Mouse (Mus musculus) kidney, postnatal 25 days (tissue): ENCODE results near the gene Agap1.

Source experiments
- DNase-seq, 2 experiments: peaks; one replicate each; pipeline ENCODE4 v3.0.0; 2021; ENCODE audit warnings: mixed read lengths in 2 of 2

The Agap1 gene

DNA sequence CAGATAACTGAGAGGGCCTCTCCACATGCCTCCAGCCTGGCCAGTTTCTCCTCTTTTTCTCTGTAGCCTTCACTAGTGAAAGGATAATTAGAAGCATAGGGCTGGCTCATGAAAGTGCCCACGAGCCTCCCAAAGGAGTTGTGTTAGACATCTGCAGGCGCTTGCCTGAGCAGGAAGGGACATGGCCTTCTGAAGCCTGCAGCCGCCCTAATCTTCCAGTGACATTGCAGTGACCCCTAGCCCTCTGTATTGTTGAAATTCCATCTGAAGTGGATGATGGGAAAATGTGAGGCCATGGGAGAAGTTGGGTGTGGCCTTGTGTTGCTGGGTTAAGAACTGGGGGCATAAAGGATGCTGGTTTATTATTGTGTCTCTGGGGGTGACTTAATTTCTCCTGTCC, 269.5 kb downstream of the Agap1 start:
- DNase-seq: no peak

DNA sequence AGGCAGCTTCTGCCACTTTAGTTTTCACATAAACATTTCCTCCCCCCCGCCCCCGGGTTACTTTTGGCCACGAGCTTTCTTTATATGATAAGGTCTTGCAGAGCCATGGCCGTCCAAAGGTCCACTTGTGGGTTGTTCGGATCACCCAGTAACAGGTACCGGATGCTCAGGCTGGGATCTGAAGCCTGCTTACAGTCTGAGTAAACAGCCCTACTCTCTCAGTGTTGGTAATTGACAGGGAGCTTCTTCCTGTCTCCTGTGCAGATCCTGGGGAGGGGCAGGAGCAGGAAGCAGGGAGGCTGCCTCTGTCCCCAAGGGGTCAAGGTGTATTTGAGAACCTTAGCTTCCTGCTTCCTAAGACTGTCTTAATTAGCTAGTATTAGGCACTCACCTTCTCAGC, 269.9 kb downstream of the Agap1 start:
- no peak for DNase-seq

DNA sequence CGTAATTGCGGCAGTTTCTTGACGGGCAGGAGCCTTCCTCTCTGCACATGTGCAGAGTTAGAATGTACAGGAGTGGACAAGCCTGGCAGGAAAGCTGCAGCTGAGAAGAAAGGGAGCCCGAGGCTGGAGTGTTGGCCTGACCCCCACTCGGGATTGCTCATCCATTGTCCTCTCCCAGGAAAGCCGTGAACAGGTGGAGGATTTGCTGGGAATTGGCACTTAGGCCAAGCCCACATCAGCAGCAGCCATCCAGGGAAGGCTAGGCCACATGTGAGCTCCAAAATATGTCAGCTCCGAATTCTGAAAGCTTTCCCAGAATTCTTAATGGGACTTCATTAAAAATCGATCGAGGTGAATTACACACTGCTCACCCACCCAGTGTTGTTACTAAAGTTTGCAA, 270.4 kb downstream of the Agap1 start:
- no peak for DNase-seq

DNA sequence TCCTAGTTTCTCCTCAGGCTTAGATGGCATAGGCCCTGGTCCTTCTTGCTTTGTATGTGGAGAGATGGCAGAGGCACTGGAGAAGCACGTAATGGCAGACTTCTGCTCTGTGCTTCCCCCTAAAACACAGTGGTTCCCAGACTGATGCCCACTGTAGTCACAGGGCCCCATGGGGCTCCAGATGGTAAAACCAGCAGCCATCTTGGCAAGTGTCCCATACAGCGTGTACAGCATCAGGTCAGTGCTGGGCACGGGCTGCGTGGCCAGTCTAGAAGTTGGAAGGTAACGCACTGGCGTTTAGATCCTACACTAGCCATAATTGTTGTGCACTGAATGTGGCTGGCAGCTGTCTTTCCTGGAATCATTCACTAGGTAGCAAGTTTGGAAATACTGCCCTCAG, 273.9 kb downstream of the Agap1 start:
- DNase-seq: no peak

DNA sequence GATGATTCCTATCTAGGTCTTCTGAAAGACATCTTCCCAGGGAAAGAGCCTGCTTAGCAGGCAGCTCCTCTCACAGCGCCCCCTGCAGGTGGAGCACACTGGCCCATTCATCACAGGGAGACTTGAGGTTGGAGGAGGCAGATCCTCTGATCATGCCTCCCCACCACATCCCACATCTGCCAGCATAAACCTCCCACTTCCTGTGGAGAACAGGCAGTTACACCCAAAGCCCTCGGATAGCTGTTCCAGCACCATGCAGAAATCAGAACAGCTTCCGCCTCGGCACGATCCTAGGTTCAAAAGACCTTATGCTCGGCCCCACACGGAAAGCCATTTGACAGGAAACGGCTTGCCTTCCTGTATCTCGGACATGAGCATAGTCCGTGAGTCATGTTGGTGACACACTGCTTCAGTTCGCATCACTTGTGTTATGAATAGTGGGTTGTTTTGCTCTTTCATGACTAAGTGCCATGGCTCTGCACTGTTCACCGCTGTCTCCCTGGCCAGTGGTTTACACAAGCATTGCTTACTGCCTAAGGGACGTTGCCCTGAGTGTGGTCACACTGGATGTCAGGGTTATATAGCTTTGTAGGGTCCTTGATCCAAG, 276.1 kb downstream of the Agap1 start:
- DNase-seq: peak in 1 of 2 experiments; percentile 25

DNA sequence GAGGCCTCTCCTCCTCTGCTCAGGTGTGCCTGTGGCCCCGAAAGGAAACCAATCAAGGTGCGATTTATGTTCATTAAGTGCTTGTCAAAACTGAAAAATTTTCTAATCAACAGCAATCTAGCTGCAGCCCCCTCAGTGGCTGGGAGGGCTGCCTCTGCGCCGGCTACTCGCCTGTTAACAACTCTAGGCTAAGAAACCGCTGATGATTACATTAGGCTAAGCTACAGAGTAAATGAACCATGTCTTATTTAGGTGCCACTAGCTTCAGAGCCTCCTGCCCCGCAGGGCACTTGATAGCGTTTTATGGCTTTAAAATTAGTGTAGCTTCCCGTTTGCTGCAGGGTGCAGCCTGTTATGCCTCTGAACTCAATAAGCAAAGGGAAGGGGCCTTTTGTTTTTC, 279.8 kb downstream of the Agap1 start:
- no peak for DNase-seq

DNA sequence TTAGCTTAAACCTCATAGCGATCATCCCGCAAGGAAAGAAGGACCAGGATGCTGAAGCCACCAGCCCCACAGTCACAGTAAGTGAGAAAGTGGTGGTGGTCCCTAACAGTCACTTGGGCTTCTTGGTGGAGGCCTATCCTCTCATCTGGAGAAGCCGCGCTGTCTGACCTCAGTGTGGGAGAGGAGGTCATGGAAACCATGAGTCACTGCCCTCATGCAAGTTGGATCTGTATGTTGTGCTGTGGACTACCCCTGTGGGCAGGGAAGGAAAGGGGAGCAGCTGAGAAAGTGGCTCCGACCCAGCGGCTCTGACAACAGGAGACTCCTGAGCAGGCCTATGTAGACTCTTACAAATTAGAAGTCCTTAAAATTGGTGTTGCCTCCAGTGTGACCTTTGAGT, 280.5 kb downstream of the Agap1 start:
- no peak for DNase-seq

DNA sequence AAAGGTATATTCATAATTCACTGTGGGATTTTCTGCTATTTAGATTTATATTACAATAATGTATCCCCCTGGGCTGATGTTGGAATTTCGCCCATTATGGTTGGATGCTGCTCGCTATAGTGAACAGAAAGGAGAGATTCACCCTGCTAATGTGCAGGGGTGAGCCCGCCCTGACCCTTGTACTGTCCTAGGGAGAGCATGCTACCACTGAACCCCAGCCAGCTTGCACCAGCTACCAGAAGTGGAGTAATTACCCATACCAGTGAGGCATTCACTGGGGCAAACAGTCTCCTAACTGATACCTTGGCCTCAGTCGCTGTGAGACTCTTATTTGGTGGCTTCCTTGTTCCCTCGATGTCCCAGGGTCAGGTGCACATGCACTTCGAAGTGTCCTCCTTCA, 281.4 kb downstream of the Agap1 start:
- peak; percentile 54 to 78 for DNase-seq

DNA sequence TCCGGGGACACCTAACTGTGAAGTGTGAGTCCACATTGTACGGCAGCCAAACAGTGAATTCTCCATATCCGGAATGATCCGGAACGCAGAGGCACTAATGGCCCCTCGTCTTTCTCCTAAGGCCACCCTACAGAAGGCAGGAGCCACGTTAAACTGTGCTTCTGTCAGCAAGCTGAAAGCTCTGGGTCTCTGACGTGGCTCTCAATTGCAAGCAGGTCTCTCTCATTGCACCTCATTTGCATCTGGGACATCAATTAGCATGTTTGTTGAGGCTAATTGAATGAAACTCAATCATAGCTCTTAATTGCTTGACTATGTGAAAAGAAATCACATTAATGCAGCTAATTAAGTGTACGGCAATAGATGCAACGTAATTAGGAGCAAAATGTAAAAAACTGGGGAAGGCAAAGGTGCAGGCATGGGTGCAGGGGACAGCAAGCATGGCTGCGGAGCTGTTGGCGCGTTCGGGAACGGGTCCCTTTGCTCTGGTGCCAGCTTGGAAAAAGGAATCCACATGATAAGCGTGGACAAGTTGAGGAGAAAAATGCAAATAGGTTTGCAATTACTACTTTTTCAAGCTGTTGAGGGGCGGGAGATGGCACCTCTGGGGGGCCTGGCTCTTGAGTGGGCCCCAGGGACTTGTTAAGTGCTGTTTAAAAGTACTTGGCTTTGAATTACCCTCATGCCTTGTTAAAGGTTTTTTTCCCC, 284.6 kb downstream of the Agap1 start:
- no peak for DNase-seq

DNA sequence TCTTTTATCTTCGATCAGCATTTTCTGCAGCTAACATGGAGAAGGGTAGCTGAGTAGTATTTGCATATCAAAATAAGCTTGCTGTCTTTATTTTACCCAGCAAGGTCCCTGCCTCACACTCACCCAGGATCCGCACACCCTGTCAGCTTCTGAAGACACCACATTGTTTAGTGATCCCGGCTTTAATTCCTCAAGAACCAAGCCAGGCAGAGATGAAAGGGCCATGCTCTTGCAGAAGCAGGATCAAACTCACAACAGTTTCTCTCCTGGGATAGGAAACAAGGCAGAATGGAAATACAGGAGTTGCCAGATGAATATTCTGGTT, 285.1 kb downstream of the Agap1 start:
- no peak for DNase-seq

DNA sequence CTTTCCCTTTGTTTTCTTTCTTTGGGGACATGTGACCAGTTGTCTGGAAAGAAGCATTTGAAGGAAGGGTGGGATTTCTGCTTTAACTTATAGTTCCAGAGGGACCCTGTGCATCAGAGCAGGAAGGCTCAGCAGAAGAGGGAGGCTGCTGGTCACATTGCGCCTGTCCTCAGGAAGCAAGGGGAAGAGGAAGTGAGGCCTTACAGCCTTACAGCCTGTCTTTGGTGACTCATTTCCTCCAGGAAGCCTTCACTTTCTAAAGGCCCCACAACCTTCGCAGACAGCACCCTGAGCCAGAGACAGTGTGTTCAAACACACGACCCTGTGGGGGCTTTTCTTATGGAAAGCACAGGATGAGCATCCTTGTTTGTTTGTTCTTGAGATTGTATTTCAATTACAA, 287.8 kb downstream of the Agap1 start:
- DNase-seq: no peak

DNA sequence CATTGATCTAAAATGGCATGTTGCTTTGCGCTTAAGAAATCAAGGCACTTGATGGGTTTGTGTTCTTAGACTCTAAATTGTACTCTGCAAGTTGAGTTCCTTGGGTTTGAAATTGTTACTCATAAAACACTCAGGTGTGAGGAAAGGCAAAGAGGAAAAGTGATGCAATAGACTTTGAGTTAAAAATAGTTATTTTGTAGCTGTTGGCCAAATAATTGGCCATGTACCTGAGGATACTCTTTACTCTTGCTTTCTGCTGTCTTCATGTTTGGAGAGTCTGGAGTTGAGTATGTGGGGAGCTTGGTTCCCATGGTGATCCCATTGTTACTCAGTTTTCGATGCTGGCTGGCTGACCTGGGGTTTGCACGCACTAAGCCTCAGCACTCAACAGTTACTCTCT, 291.6 kb downstream of the Agap1 start:
- DNase-seq: no peak

DNA sequence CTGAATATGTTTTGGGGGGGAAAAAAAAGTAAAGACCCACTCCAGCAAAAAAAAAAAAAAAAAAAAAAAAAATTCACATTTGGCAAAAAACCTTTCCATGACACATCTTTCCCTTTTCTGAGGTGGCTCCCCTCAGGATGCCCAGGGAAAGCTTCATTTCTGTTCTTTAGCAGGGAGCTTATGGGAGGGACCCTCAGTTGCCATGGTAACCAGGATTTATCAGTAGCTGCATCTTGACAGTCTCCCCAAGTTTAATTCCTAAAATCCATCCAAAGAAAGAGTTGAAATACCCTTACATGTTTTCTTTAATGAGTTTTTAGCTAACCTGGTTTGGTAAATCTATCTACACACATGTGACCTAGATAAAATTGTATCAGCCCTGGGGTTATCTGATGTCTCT, 295.1 kb downstream of the Agap1 start:
- DNase-seq: no peak

DNA sequence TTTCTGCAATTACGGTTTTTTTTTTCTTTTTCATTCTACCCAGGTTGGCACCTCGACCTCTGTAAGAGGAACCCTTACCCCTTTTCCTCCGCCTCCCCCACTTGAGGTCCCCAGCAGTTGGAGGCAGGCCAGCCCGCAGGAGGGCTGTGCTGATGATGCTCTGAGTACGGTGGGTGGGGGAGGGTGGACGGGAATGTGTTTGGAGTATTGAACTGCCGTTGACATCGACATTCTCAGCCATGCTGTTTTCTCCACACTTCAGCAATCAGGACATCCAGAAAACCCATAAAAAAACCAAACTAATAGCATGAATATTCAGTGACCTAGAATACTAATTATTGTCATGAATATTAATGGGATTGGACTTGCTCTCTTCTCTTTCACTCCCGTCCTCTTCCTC, 295.9 kb downstream of the Agap1 start:
- peak; percentile 46 to 57 for DNase-seq

DNA sequence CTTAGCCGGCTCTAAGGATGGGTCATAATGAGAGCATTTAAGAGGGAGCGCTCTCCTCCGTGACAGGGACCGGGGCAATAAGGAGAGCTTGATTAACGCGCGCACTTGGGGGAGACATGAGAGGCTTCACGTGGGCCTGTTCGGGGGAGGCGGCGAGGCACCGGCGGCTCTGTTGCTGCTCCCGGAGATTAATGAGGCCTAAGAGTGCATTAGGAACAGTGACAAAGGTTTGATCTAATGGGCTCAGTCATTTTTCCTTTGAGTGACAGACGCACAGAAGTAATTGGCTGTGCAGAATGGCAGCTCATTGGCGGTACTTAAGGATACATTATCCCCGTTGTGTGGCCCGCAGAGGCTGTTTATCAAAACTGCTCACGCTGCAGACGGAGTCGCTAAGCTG, 296.3 kb downstream of the Agap1 start:
- no peak for DNase-seq

DNA sequence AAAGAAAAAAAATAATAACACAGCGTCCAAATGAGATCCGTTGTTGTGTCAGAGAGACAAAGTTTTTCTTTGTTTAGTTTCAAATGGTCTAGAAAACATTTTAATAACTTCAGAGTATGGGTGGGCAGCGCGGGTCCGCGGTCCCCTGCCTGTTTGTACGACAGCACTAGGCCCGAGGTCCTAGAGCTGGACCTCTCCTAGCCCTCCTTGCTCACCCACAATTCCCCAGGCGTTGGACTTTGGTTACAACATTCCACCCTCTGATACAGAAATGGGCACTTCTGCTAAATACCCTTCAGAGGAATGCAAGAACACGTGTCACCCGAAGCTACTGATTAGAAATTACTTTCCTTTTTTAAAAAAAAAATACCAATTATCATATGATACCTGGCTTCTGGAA, 296.7 kb downstream of the Agap1 start:
- DNase-seq: peak; percentile 36 to 55

DNA sequence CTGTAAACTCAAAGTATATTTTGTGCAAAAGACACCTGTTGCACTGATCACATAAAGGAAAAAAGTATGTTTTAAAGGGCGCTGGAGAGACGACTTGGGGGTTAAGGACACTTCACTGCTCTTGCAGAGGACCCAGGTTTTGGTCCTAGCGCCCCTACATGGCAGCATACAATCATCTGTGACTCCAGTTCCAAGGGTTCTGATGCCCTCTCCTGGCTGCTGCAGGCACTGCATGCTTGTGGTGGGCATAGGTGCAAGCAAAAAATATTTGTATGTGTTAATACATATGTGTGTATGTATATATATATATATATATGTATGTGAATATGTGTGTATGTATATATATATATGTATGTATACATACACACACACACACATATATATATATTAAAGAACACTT, 298.1 kb downstream of the Agap1 start:
- DNase-seq: peak in 1 of 2 experiments; percentile 21

DNA sequence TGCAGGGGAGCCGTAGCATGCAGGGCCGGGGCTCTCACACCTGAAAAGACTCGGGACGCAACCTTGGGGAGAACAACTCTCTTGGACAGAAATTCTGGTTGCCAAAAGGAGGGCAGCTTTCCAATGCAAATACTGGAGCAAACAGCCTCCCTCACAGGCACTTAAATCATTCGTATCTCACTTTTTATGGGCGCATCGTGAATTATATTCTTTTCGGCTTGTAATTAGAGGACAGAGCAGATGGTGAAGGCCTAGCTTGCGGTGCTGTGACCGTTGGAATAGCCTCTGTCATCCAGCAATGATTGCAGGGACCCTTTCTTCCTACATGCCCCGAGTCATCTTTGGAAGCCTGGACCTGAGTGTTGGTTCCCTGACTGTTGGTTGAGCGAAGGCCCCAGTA, 300.8 kb downstream of the Agap1 start:
- DNase-seq: no peak

DNA sequence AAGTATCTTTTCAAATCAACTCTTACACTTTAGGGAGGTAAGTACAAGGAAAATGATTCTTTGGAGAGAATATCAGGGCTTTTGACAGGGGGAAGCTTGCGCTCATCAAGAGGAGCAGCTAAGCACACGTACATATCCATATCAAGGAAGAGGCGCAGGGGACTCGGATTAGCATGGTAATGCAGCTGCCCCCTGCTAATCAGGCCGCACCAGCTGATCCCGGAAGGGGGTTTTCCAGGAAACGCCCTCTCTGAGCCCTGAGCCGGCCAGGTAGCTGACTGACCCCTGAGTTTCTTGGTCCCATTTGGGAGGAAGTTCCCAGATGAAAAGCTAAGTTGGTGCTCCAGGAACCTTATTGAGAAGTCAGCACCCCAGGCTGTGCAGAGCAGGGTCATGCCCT, 301.8 kb downstream of the Agap1 start:
- DNase-seq: no peak

DNA sequence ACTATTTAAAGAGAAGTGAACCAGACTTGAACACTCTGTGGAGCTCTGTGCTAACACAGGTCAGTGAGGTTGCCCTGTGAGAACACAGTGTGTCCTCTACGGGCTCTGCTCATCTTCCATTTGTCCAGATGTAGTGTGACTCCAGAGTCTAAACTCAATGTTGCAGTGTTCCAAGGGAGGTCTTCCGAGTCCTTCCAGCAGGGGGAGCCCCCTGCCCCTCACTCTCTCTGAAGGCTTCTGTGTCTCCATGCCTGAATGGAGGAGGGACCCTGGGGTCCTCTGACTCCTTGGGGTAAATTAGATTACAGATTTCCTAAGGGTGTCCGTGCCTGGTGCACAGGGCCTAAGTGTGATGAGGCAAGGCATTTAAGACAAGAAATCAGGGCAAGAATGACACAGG, 302.9 kb downstream of the Agap1 start:
- DNase-seq: peak in 1 of 2 experiments; percentile 28

DNA sequence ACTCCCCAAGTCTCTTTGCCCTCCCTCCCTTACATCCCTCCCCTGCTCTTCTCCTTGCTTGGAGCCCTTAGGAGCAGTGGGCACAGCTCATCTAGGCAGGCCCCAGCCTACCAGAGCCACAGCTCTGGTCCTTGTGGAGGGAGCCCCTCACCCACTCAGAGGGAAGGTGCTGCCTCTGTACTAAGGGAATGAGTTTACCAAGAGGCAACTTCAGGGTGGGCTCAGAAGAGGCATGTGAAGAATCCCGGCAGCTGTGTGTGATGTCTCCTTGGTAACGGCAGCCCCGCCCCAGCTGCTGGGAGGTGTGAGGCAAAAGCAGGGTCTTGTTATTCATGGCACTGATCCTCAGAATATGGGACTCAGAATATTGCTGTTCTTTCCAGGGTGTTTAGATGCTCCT, 309.3 kb downstream of the Agap1 start:
- no peak for DNase-seq

DNA sequence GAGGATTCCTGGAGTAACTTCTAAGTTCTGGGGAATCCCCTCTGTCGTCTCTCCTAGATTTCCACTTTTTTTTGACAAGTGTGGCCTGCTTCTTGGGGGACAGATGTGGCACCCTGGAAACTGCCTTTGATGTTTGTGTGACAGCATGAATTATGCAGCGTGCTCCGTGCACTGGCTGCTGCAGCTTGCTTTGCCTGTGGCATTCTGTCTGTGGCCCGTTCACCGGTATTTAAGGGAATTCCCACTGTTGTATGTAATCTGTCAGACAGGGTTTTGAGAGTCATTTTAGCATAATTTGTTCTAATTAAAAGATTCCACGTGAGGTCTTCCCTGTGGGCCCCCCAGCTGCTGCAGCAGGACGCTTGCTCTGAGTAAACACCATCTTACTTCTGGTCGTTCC, 312.3 kb downstream of the Agap1 start:
- no peak for DNase-seq

DNA sequence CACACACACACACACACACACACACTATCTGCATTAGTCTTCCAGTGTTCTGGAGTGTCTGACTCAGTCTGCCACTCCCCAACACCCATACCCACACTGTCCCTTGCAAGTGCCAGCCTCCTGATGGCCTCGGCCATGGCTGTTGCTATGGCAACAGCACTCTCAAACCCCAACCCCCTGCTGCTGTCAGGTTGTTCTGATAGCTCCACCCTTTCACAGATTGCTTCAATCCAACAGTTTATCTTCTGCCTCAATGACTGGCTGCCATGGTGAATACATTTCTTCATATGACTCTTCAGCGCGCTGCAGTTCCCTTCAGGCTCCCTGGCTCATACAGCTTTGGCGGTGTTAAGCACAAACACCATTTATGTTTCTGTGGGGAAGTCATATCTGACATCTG, 315.0 kb downstream of the Agap1 start:
- no peak for DNase-seq

DNA sequence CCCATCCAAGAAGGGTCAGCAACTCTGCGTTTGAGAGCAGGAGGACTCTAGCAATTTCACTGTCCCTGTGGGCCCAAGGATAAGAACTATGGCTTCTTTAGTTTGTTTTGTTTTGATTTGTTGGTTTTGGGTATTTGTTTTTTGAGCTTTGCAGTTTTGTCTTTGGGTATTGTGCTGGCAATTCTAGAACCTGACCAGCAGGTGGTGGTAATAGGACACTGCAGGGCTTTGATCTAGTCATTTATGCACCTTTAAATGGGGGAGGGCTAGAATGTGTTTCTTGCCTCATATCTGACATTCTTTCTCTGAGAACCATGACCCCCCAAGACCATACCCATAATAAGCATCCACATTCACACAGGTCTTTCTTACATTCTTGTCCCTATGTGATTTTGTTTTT, 315.7 kb downstream of the Agap1 start:
- no peak for DNase-seq

DNA sequence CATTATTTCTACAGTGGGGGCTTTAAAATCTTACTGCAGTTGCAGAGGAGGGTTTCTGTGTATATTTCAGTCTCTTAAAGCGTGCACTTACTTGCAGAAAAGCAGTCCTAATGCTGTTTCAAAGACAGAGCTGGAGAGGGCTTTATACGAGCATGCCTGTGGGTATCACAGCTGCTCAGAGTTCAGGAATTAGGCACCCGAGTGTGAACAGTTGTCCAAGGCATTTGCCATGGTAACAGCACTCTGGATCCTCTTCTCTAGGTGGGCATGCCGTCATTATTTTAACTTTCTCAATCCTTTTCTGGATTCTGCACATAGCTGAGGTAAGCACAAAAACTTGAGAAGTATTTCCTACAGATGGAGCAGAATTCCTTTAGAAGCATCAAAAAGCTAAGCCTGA, 321.1 kb downstream of the Agap1 start:
- DNase-seq: no peak
